Mouse (Mus musculus) layer of hippocampus, adult 8-10 months (tissue): Measurements from ENCODE around the gene Mpp5. TPM values are rescaled to one million over a fixed set of nuclear protein-coding genes. Genes with fewer than 3 reads are reported as not detected.
A peak's percentile ranks its signal among the peaks of the same experiment; 100 is the strongest.

Source experiments
- DNase-seq, 2 experiments: peaks; one replicate each; pipeline ENCODE4 v3.0.0; 2022; ENCODE audit warnings: low spot score in 2 of 2
- total RNA-seq, 4 experiments: library from RNA; stranded (reverse); gene quantifications; 2 replicates each; pipeline ENCODE4 v1.2.4; 2022

The Mpp5 gene
- 10 to 100 TPM; 23.6 to 36.8 (median 29.9) TPM for total RNA-seq

- DNase-seq, result peak; percentile 95 to 96
Observed at GRCm38 (mm10) chr12:78748557-78749377, at the start of gene Mpp5. Mpp5 (plus strand) TSS chr12:78748907.

- no peak for DNase-seq
Observed at GRCm38 (mm10) chr12:78717783-78718182, 30.9 kb upstream of the Mpp5 start.

DNA sequence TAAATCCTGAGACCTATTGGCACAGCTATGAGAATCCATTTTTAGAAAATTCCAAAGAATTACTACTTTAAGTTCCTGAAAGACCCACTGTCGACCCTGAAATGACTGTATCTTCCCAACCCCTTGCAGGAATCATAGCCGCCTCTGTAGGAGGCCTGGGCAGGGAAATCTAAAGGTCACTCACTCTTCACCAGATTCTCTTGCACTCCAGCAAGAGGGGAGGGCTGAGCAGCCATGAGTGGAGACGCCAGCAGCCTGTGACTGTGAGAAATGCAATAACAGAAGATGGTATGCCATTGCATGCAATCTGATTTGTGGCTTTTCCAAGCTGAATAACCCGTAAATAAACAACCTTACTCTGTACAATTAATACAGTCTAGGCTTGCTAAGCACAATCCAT lies 21.0 kb upstream of the Mpp5 start:
- DNase-seq, result no peak

- no peak for DNase-seq
Observed at GRCm38 (mm10) chr12:78739633-78740032, 9.1 kb upstream of the Mpp5 start.

GRCm38 (mm10) chr12:78740289-78740688 lies 8.4 kb upstream of the Mpp5 start:
- DNase-seq, result no peak

DNA sequence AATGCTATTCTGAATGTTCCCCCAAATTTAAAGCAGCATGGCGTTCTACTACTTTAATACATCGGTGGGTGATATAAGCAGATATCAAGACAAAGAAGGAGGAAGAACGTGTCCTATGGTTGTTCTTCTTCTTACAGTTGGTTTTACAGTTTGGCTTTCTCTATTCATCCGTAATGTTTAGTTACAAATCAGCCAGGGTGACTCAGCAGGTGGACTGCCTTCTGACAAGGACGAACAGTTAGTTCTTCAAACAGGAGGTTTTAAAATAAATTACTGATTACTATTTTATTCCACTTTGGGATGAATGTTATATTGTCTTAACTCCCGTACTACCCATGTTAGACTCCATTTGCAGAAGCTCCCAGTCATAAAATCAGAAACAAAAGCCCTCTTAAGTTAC lies 2.5 kb upstream of the Mpp5 start:
- DNase-seq, result no peak

DNA sequence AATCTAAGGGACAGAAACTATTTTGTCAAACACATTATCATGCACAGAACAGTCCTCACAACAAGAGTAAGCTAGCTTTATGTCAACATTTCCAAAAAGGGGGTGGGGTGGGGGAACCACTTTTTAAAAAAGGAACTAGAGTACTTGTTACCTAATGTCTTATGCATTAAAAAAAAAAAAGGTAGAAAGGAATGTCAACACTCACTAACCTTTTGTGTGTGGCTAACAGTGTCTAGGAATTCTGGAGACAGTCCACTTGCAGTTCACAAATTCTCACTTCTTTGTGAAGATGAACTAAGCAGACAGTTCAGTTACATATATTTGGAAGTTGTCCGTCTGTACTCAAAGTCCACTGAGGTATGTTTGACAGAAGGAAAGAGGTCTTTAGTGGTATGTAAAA lies 1.3 kb upstream of the Mpp5 start:
- DNase-seq, result no peak

- peak in 1 of 2 experiments; percentile 19 for DNase-seq
Observed at GRCm38 (mm10) chr12:78748113-78748512, 594 bp upstream of the Mpp5 start.

GRCm38 (mm10) chr12:78749378-78749801 lies 683 bp downstream of the Mpp5 start:
- DNase-seq, result peak; percentile 28 to 57

DNA sequence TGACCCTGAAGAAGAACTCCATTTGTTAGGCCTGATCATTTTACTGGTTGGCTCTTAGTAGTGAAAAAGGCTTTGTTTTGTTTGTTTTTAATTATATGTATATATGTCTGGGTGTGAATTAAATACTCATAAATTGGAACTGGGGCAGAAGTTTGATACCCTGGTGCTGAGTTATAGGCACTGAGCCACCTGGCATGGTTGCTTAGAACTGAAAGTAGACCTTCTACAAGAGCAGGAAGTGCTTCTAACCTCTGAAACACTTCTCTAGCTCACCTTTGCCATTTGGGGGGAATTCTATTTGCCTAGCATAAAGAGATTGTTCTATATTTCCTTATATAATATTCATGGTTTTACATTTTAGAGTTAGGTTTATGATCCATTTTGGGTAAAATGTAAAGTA lies 13.3 kb downstream of the Mpp5 start:
- no peak for DNase-seq

DNA sequence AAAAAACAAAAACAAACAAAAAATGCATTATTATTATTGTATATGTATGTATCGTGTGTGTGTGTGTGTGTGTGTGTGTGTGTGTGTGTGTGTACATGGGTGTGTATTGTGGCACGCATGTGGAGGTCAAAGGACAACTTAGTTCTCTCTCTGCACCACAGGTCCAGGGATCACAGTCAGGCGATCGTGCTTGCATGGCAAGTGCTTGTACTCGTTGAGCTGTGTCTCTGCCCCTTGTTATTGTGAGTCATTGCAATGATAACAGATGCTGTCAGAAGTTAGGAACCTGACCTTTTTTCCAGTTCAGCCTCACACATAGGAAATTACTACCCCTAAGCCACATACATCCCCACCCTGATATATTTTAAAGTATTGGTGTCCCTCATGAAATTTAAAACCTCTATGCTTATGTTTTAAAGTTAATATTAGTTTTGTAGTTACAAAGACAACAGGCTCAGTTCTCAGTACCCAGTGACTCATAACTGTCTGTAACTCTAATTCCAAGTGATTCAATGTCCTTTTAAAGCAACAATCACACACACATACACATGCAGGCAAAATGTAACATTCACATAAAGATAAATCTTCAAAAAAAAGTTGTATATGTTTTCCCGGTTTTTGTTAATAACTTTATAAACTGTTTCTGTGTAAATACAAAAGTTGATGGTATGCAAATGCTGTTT lies 20.5 kb downstream of the Mpp5 start:
- DNase-seq, result no peak

DNA sequence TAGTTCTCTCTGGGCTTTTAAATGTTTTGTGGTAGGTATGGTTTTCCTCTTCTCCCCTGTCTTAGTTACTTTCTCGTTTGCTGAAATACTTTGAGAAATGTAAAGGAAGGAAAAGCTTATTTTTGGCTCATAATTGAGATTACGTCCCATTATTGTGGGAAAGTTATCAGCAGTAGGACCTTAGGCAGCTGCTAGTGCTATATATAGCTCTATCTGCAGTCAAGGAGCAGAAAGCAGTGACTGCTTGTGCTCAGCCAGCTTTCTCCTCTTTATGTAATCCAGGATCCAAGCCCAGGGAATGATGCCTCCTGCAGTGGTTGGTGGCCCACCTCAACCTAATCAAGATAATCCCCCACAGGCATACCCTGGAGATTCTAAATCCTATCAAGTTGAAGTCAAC lies 24.5 kb downstream of the Mpp5 start:
- no peak for DNase-seq

DNA sequence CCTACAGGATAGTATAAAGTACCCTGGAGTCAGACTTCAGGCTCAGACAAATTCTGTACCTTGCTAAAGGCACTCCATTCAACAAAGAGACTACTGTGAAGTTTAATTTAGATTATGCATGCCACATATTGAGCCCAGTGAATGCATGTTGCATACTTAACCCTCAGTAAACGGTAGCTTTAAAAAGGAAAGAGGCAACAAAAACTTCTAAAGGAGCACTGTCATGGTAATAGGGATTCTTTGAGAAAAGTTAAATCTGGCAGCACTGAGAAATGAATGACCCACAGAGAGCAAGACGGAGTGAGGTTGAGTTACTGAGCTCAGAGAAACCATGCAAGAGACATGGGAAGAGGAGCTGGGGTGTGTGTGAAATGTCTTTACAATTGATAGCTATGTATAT lies 29.2 kb downstream of the Mpp5 start:
- DNase-seq, result no peak

DNA sequence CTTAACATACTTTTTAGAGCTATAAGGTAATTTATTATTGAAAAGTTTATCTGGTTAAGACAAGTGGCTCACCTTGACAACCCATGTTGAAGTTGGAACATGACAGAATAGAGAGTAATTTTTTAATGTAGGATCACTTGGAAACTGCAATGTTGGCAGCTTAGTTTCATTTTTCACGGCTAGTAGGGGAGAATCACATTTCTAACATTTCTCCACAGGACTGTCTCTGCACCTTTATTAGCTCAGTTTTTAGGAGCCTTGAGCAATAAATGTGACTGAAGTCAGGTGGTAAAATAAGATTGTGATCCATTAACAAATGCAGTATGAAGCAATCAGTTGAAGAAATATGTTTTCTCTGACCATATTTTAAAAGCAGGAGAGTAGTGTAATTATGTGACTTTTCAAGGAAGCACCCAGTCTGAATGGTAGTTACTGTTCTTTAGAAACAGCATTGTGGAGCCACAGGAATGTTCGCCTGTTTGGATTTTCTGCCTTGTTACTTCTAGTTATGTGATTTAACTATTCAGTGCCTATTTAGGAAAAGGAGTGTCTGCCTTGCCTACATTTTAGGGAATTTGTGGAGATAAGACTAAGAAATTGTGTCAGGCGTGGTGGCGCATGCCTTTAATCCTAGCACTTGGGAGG lies 29.8 kb downstream of the Mpp5 start:
- DNase-seq, result no peak

GRCm38 (mm10) chr12:78788266-78788873 lies 39.7 kb downstream of the Mpp5 start:
- DNase-seq, result peak; percentile 21 to 24

GRCm38 (mm10) chr12:78790791-78791190 lies 42.1 kb downstream of the Mpp5 start:
- no peak for DNase-seq

GRCm38 (mm10) chr12:78794236-78794635 lies 45.5 kb downstream of the Mpp5 start:
- no peak for DNase-seq

GRCm38 (mm10) chr12:78800036-78800435 lies 51.3 kb downstream of the Mpp5 start:
- no peak for DNase-seq

DNA sequence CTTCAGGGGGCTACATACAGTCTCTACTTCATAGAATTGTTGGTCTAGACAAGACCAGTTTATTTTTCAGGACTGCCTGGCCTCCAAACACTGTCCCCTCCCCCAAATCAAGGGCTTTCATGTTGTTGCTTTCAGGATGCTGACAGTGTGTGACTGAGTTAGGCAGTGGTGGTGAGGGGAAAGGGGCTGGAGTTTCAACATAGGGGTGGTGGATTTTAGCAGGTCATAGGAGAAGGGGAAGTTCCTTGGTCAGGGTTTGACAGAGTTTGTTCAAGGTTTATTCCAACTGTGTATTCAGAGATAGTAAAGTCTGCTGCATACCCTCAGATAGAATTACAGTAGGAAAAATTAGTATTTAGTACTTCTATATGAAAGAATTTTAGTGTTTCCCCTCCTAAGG lies 53.1 kb downstream of the Mpp5 start:
- DNase-seq, result no peak

DNA sequence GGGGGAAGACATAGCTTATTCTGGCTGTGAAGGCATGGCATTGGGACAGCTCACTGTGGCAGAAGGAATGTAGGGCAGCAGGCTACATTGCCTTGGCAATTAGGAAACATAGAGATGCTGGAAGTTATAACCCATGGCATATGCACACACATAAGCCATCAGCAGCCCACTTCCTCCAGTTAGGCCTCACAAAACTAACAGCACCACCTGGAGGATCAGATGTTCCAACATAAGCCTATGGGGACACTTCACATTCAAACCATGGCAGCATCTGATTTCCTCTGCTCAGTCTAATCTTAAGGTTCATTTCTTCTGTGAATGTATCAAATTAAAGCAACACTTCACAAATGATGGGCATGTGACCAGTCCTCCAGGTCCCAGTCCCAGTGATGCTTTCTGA lies 65.7 kb downstream of the Mpp5 start:
- DNase-seq, result no peak

DNA sequence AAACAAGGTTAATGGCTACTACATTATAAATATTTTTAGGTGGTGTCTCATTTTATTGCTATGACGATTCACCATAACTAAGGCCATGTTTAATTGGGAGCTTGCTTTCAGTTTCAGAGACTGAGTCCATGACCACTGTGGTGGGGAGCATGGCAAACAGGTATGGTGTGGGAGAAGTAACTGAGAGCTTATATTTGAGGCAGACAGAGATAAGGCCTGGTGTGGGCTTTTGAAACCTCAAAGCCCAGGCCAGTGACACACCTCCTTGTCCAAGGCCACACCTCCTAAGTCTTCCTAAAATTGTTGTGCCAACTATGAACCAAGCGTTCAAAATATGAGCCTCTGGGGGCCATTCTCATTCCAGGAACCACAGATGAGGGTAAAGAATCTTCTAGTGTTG lies 85.8 kb downstream of the Mpp5 start:
- no peak for DNase-seq

- no peak for DNase-seq
Observed at GRCm38 (mm10) chr12:78839906-78840305, 91.2 kb downstream of the Mpp5 start.
